Mouse (Mus musculus): ENCODE measurements around the gene Fbxo44. TPM values are rescaled to one million over a fixed set of nuclear protein-coding genes. Genes with fewer than 3 reads are reported as not detected.

Fbxo44 gene
- polyA plus RNA-seq, 1 experiment = 12.5 TPM

GRCm38 (mm10) chr4:148164461-148164860, 4.2 kb upstream of the Fbxo44 start:
- Histone ChIP-seq H3K9ac (ENCODE audit: low read depth, poor library complexity, severe bottlenecking) (no peak overlapping the region), H3K4me3 (ENCODE audit: low read depth, low read length) (peak overlapping the region; percentile 17; the same call in 1 of the 2 replicates), H3K36me3 (ENCODE audit: control insufficient read depth, insufficient read depth, low read length, poor library complexity, severe bottlenecking) (no peaks in the 10 kb centered on the region), H3K9me3 (replicated peaks; ENCODE audit: control insufficient read depth, insufficient read depth, low read length, poor library complexity, severe bottlenecking) (no peaks in the 10 kb centered on the region), H3K27me3 (ENCODE audit: control insufficient read depth, insufficient read depth, low read length, poor library complexity, severe bottlenecking) (no peaks in the 10 kb centered on the region), H3K4me1 (ENCODE audit: control insufficient read depth, insufficient read depth, low read length) (peaks cover 3% of the 10 kb centered on the region), H3K27ac (ENCODE audit: insufficient read depth, low read length) (no peak overlapping the region)
- no peak for TF ChIP-seq CTCF (IDR thresholded peaks at IDR 0.05; ENCODE audit: low read depth, low read length)
- TF ChIP-seq POLR2A (IDR thresholded peaks at IDR 0.05; ENCODE audit: insufficient read depth, low read length) = no peak
- no peak for TF ChIP-seq EP300 (IDR thresholded peaks at IDR 0.05; ENCODE audit: insufficient read depth, low read depth, low read length)

- Histone ChIP-seq H3K27ac (ENCODE audit: insufficient read depth, low read length) (no peak overlapping the region), H3K9ac (ENCODE audit: low read depth, poor library complexity, severe bottlenecking) (no peak overlapping the region), H3K4me1 (ENCODE audit: control insufficient read depth, insufficient read depth, low read length) (peaks cover 3% of the 10 kb centered on the region), H3K27me3 (ENCODE audit: control insufficient read depth, insufficient read depth, low read length, poor library complexity, severe bottlenecking) (no peaks in the 10 kb centered on the region), H3K9me3 (replicated peaks; ENCODE audit: control insufficient read depth, insufficient read depth, low read length, poor library complexity, severe bottlenecking) (no peaks in the 10 kb centered on the region), H3K36me3 (ENCODE audit: control insufficient read depth, insufficient read depth, low read length, poor library complexity, severe bottlenecking) (no peaks in the 10 kb centered on the region), H3K4me3 (ENCODE audit: low read depth, low read length) (peak overlapping the region; percentile 17)
- no peak for TF ChIP-seq POLR2A (IDR thresholded peaks at IDR 0.05; ENCODE audit: insufficient read depth, low read length)
- TF ChIP-seq EP300 (IDR thresholded peaks at IDR 0.05; ENCODE audit: insufficient read depth, low read depth, low read length) = peak; percentile 39; the same call in 1 of the 2 replicates
- TF ChIP-seq CTCF (IDR thresholded peaks at IDR 0.05; ENCODE audit: low read depth, low read length) = peak; percentile 78
Measured at GRCm38 (mm10) chr4:148164002-148164439, 3.7 kb upstream of the Fbxo44 start.

- Histone ChIP-seq H3K27me3 (ENCODE audit: control insufficient read depth, insufficient read depth, low read length, poor library complexity, severe bottlenecking) (no peaks in the 10 kb centered on the region), H3K4me1 (ENCODE audit: control insufficient read depth, insufficient read depth, low read length) (peaks cover 5% of the 10 kb centered on the region), H3K9me3 (replicated peaks; ENCODE audit: control insufficient read depth, insufficient read depth, low read length, poor library complexity, severe bottlenecking) (no peaks in the 10 kb centered on the region), H3K36me3 (ENCODE audit: control insufficient read depth, insufficient read depth, low read length, poor library complexity, severe bottlenecking) (peaks cover 4% of the 10 kb centered on the region), H3K4me3 (ENCODE audit: low read depth, low read length) (peak overlapping the region; percentile 90), H3K27ac (ENCODE audit: insufficient read depth, low read length) (no peak overlapping the region), H3K9ac (ENCODE audit: low read depth, poor library complexity, severe bottlenecking) (peak overlapping the region; percentile 75)
- TF ChIP-seq EP300 (IDR thresholded peaks at IDR 0.05; ENCODE audit: insufficient read depth, low read depth, low read length) = 0 out of 2 replicates have a peak, but pooled peaks have one; percentile 51
- TF ChIP-seq CTCF (IDR thresholded peaks at IDR 0.05; ENCODE audit: low read depth, low read length) = peak; percentile 4
- TF ChIP-seq POLR2A (IDR thresholded peaks at IDR 0.05; ENCODE audit: insufficient read depth, low read length) = no peak
Measured at GRCm38 (mm10) chr4:148159544-148160435, 492 bp downstream of the Fbxo44 start.

- TF ChIP-seq POLR2A (IDR thresholded peaks at IDR 0.05; ENCODE audit: insufficient read depth, low read length) (no peak), EP300 (IDR thresholded peaks at IDR 0.05; ENCODE audit: insufficient read depth, low read depth, low read length) (0 out of 2 replicates have a peak, but pooled peaks have one; percentile 8)
- Histone ChIP-seq H3K27me3 (ENCODE audit: control insufficient read depth, insufficient read depth, low read length, poor library complexity, severe bottlenecking) (no peaks in the 10 kb centered on the region), H3K36me3 (ENCODE audit: control insufficient read depth, insufficient read depth, low read length, poor library complexity, severe bottlenecking) (peaks cover 6% of the 10 kb centered on the region), H3K9me3 (replicated peaks; ENCODE audit: control insufficient read depth, insufficient read depth, low read length, poor library complexity, severe bottlenecking) (no peaks in the 10 kb centered on the region), H3K27ac (ENCODE audit: insufficient read depth, low read length) (no peak overlapping the region), H3K4me1 (ENCODE audit: control insufficient read depth, insufficient read depth, low read length) (peaks cover 5% of the 10 kb centered on the region), H3K9ac (ENCODE audit: low read depth, poor library complexity, severe bottlenecking) (peak overlapping the region; percentile 75), H3K4me3 (ENCODE audit: low read depth, low read length) (peak overlapping the region; percentile 90)
Measured at GRCm38 (mm10) chr4:148158436-148159348, 1.6 kb downstream of the Fbxo44 start.

- Histone ChIP-seq H3K9me3 (replicated peaks; ENCODE audit: control insufficient read depth, insufficient read depth, low read length, poor library complexity, severe bottlenecking) (no peaks in the 10 kb centered on the region), H3K27me3 (ENCODE audit: control insufficient read depth, insufficient read depth, low read length, poor library complexity, severe bottlenecking) (no peaks in the 10 kb centered on the region), H3K4me1 (ENCODE audit: control insufficient read depth, insufficient read depth, low read length) (peaks cover 10% of the 10 kb centered on the region), H3K4me3 (ENCODE audit: low read depth, low read length) (no peak overlapping the region), H3K36me3 (ENCODE audit: control insufficient read depth, insufficient read depth, low read length, poor library complexity, severe bottlenecking) (peaks cover 6% of the 10 kb centered on the region), H3K9ac (ENCODE audit: low read depth, poor library complexity, severe bottlenecking) (no peak overlapping the region), H3K27ac (ENCODE audit: insufficient read depth, low read length) (peak overlapping the region; percentile 16; the same call in 1 of the 2 replicates)
- no peak for TF ChIP-seq CTCF (IDR thresholded peaks at IDR 0.05; ENCODE audit: low read depth, low read length)
- no peak for TF ChIP-seq EP300 (IDR thresholded peaks at IDR 0.05; ENCODE audit: insufficient read depth, low read depth, low read length)
- TF ChIP-seq POLR2A (IDR thresholded peaks at IDR 0.05; ENCODE audit: insufficient read depth, low read length) = no peak
Measured at GRCm38 (mm10) chr4:148154982-148155381, 5.3 kb downstream of the Fbxo44 start.

Measured in ES-Bruce4 (cell line).